Mouse (Mus musculus): ENCODE measurements around the gene Clec2i.
"Not testable (repeated sequence)": the region's sequence is repeated elsewhere in the genome, so short reads cannot be mapped to it uniquely, and the experiment has no call there.

The Clec2i gene

GRCm38 (mm10) chr6:128854895-128855294 is 32.5 kb upstream of the Clec2i start:
- DNase-seq (ENCODE audit: low read depth): no peak

GRCm38 (mm10) chr6:128855477-128855876 is 31.9 kb upstream of the Clec2i start:
- no peak for DNase-seq (ENCODE audit: low read depth)

GRCm38 (mm10) chr6:128856250-128856649 is 31.1 kb upstream of the Clec2i start:
- DNase-seq (ENCODE audit: low read depth): peak; percentile 45

GRCm38 (mm10) chr6:128857976-128858375 is 29.4 kb upstream of the Clec2i start:
- DNase-seq (ENCODE audit: low read depth): no peak

- no peak for DNase-seq (ENCODE audit: low read depth)
Measured at GRCm38 (mm10) chr6:128868861-128869260, 18.5 kb upstream of the Clec2i start.

GRCm38 (mm10) chr6:128871910-128872610 is 15.3 kb upstream of the Clec2i start:
- no peak for DNase-seq (ENCODE audit: low read depth)

- peak; percentile 91 for DNase-seq (ENCODE audit: low read depth)
Measured at GRCm38 (mm10) chr6:128888834-128889233, 1.4 kb downstream of the Clec2i start.

GRCm38 (mm10) chr6:128890948-128891355 is 3.6 kb downstream of the Clec2i start, which contains the start of gene BC035044:
BC035044 (minus strand) TSS chr6:128891126.
- peak; percentile 44 for DNase-seq (ENCODE audit: low read depth)

GRCm38 (mm10) chr6:128895404-128896001 is 8.1 kb downstream of the Clec2i start:
- DNase-seq (ENCODE audit: low read depth): no peak

- DNase-seq (ENCODE audit: low read depth): no peak
Measured at GRCm38 (mm10) chr6:128900044-128900443, 12.7 kb downstream of the Clec2i start.

- DNase-seq (ENCODE audit: low read depth): not testable (repeated sequence)
Measured at GRCm38 (mm10) chr6:128900796-128901552, 13.6 kb downstream of the Clec2i start.

GRCm38 (mm10) chr6:128913598-128914254 is 26.3 kb downstream of the Clec2i start:
- DNase-seq (ENCODE audit: low read depth): no peak

GRCm38 (mm10) chr6:128917322-128917721 is 29.9 kb downstream of the Clec2i start:
- no peak for DNase-seq (ENCODE audit: low read depth)

GRCm38 (mm10) chr6:128933050-128933449 is 45.7 kb downstream of the Clec2i start:
- no peak for DNase-seq (ENCODE audit: low read depth)

GRCm38 (mm10) chr6:128934081-128934480 is 46.7 kb downstream of the Clec2i start, which contains the start of gene Clec2g:
Clec2g (plus strand) TSS chr6:128934381.
- not testable (repeated sequence) for DNase-seq (ENCODE audit: low read depth)

GRCm38 (mm10) chr6:128935889-128936665 is 48.7 kb downstream of the Clec2i start:
- not testable (repeated sequence) for DNase-seq (ENCODE audit: low read depth)

GRCm38 (mm10) chr6:128941646-128942421 is 54.4 kb downstream of the Clec2i start:
- no peak for DNase-seq (ENCODE audit: low read depth)

GRCm38 (mm10) chr6:128945564-128945963 is 58.2 kb downstream of the Clec2i start:
- DNase-seq (ENCODE audit: low read depth): no peak

Data from induced T-regulatory cell, adult 2 months (primary cell).